ENCODE assay signal across 19 mouse cellular contexts in the genomic region with DNA sequence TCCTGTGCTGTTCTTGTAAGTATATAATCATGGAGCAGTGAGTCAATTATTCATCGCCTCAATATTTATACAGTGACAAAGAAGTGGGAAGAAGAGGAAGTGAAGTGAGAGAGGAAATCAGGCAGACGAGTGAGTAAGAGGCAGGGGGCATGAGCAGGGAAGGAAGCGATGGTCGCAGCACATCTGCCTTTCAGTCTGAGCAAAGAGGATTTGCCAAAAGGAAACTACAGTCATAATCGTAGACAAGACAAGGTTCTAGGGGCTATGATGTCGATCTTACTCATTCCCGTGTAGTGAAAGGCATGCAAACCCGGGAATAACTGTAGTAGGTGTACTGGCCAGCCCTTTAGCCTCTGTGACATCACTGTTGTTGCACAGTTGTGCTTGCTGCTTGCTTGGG. TPM values are rescaled to one million over a fixed set of nuclear protein-coding genes. Genes with fewer than 3 reads are reported as not detected.
DNase-seq lines count a peak whose midpoint lies in the region; ATAC-seq and TF ChIP-seq lines count a peak whose summit lies in the region.
"Had no signal": no experiment of that assay in that cellular context is flagged by ENCODE, and none has a peak within 500 bp of the region (broad histone marks: within the 10 kb centered on the region; RNA-seq: fewer than 3 reads in every experiment).

No protein-coding gene starts in this region.

- 50% methylated on average over 8 of the region's 8 CpGs for WGBS in heart, embryonic 13.5 days
- WGBS in forebrain, embryonic 10.5 days, result 87% methylated on average over 8 of the region's 8 CpGs

- peaks cover 26% of the 10 kb centered on the region for H3K4me1 ChIP-seq in heart, embryonic 13.5 days
- peaks cover 42% of the 10 kb centered on the region for H3K4me1 ChIP-seq in bone marrow macrophage, adult 2 months (ENCODE audit: control insufficient read depth, insufficient read depth, low read length)
- peaks cover 14% of the 10 kb centered on the region for H3K4me1 ChIP-seq in forebrain, embryonic 10.5 days

- H3K27me3 ChIP-seq in heart, embryonic 13.5 days (replicated peaks), result no peaks in the 10 kb centered on the region
- peaks cover 24% of the 10 kb centered on the region for H3K27me3 ChIP-seq in forebrain, embryonic 10.5 days (ENCODE audit: poor library complexity, severe bottlenecking)

- TF ChIP-seq POLR2A in bone marrow macrophage, adult 2 months (IDR thresholded peaks at IDR 0.05; ENCODE audit: borderline replicate concordance, low read depth, low read length), result no peak

- no peak for TF ChIP-seq CTCF in bone marrow macrophage, adult 2 months (IDR thresholded peaks at IDR 0.05; ENCODE audit: low read depth, low read length)

- ATAC-seq in heart, embryonic 13.5 days (ENCODE audit: extremely low read depth, insufficient number of reproducible peaks, low FRiP score, low TSS enrichment), result no peak
- ATAC-seq in megakaryocyte, adult 5-6 weeks (ENCODE audit: poor library complexity, severe bottlenecking), result peak; percentile 22; the same call in 1 of the 2 replicates
- ATAC-seq: activated CD4-positive, CD25-positive, alpha-beta regulatory T cell, adult 4 months; forebrain, embryonic 13.5 days had no signal

- no peak overlapping the region for H3K4me3 ChIP-seq in heart, embryonic 13.5 days
- peak overlapping the region; percentile 41 for H3K4me3 ChIP-seq in bone marrow macrophage, adult 2 months (ENCODE audit: insufficient read depth, low read length)
- no peak overlapping the region for H3K4me3 ChIP-seq in forebrain, embryonic 10.5 days
- H3K4me3 ChIP-seq: embryonic facial prominence, embryonic 15.5 days; forebrain, embryonic 13.5 days; left cerebral cortex, adult 2 months; neural tube, embryonic 13.5 days had no signal

- H3K4me2 ChIP-seq in heart, embryonic 13.5 days, result 0 out of 2 replicates have a peak overlapping the region, but pooled peaks have one; percentile 15
- H3K4me2 ChIP-seq: embryonic facial prominence, embryonic 15.5 days; forebrain, embryonic 13.5 days; neural tube, embryonic 13.5 days had no signal

- no peaks in the 10 kb centered on the region for H3K9me3 ChIP-seq in heart, embryonic 13.5 days
- H3K9me3 ChIP-seq in forebrain, embryonic 10.5 days, result no peaks in the 10 kb centered on the region
- H3K9me3 ChIP-seq: embryonic facial prominence, embryonic 15.5 days; forebrain, embryonic 13.5 days; neural tube, embryonic 13.5 days had no signal

- H3K27ac ChIP-seq in heart, embryonic 13.5 days (replicated peaks), result peak overlapping the region; percentile 33; the same call in 1 of the 2 replicates
- peak overlapping the region; percentile 77 for H3K27ac ChIP-seq in bone marrow macrophage, adult 2 months (ENCODE audit: insufficient read depth, low read depth, low read length)
- no peak overlapping the region for H3K27ac ChIP-seq in forebrain, embryonic 10.5 days
- H3K27ac ChIP-seq: embryonic facial prominence, embryonic 15.5 days; forebrain, embryonic 13.5 days; left cerebral cortex, adult 2 months; neural tube, embryonic 13.5 days had no signal

- peaks cover 4% of the 10 kb centered on the region for H3K36me3 ChIP-seq in heart, embryonic 13.5 days
- H3K36me3 ChIP-seq in forebrain, embryonic 10.5 days (replicated peaks), result no peaks in the 10 kb centered on the region
- H3K36me3 ChIP-seq: embryonic facial prominence, embryonic 15.5 days had no signal

- no peak overlapping the region for H3K9ac ChIP-seq in heart, embryonic 13.5 days
- H3K9ac ChIP-seq: embryonic facial prominence, embryonic 15.5 days; forebrain, embryonic 13.5 days; neural tube, embryonic 13.5 days had no signal

- no peak for DNase-seq in heart, adult 8-10 months (ENCODE audit: low spot score)
- peak; percentile 62 for DNase-seq in 3T3-L1 (ENCODE audit: low read depth, low spot score)
- DNase-seq in forebrain, embryonic 10.5 days (ENCODE audit: extremely low spot score, low spot score), result no peak
- no peak for DNase-seq in cerebellum, adult 11-12 months
- DNase-seq in cerebellum, postnatal 10 days, result no peak
- DNase-seq: cerebellum, adult 2 months; heart, adult 18-20 months; heart, postnatal 36 days; kidney, adult 9 months; lung, postnatal 4 days; thymus, postnatal 25 days had no signal

RNA-seq across cellular contexts. Expression of gene Sdccag8, which starts 18.1 kb away (rescaled TPM):
- 8.7 and 10.6 TPM in 2 replicates for polyA plus RNA-seq in heart, embryonic 13.5 days (2015; fragmentation: Nextera tagmentation; extraction: Ambion mirVana)
- total RNA-seq in heart, adult 8-10 months (2022), result 1 to 10 TPM; 3.4 to 5.7 (median 4.1) TPM
- 24.5 and 26.0 TPM in 2 replicates for polyA plus RNA-seq in bone marrow macrophage, adult 2 months (2012; ENCODE audit: insufficient read depth, insufficient read length, missing spikeins)
- 17.5 and 24.1 TPM in 2 replicates for total RNA-seq in megakaryocyte, adult 5-6 weeks (2015)
- total RNA-seq in megakaryocyte, adult 5-6 weeks (2017), result 55.3 and 59.3 TPM in 2 replicates
- polyA plus RNA-seq in forebrain, embryonic 10.5 days (2016; fragmentation: Nextera tagmentation; extraction: Ambion mirVana), result 17.2 and 18.1 TPM in 2 replicates

RNA-seq across cellular contexts. Expression of gene Cep170, which starts 18.7 kb away (rescaled TPM):
- 18.9 and 19.8 TPM in 2 replicates for polyA plus RNA-seq in heart, embryonic 13.5 days (2015; fragmentation: Nextera tagmentation; extraction: Ambion mirVana)
- total RNA-seq in heart, adult 8-10 months (2022), result 10 to 100 TPM; 16.7 to 22.9 (median 20.5) TPM
- polyA plus RNA-seq in bone marrow macrophage, adult 2 months (2012; ENCODE audit: insufficient read depth, insufficient read length, missing spikeins), result 55.1 and 60.1 TPM in 2 replicates
- total RNA-seq in megakaryocyte, adult 5-6 weeks (2015), result 68.3 and 74.4 TPM in 2 replicates
- 65.6 and 77.4 TPM in 2 replicates for total RNA-seq in megakaryocyte, adult 5-6 weeks (2017)
- polyA plus RNA-seq in forebrain, embryonic 10.5 days (2016; fragmentation: Nextera tagmentation; extraction: Ambion mirVana), result 30.7 and 32.2 TPM in 2 replicates
